Mouse (Mus musculus) cortical plate, adult 2 months (tissue): Measurements from ENCODE around the gene Gpatch1.

Experiments used
- CTCF ChIP-seq: fragments of 200-500 bp; IDR thresholded peaks from 2 replicates; pipeline ENCODE4 v1.5.1; 2011; ENCODE audit warnings: mild to moderate bottlenecking, control low read depth, low read length; ENCODE audit not compliant: insufficient read depth; ENCODE audit errors: extremely low read depth
- POLR2A ChIP-seq: fragments of 200-500 bp; IDR thresholded peaks from 2 replicates; pipeline ENCODE4 v1.6.1; 2011; ENCODE audit warnings: mild to moderate bottlenecking, low read length, control low read depth; ENCODE audit not compliant: insufficient read depth; ENCODE audit errors: extremely low read depth

DNA sequence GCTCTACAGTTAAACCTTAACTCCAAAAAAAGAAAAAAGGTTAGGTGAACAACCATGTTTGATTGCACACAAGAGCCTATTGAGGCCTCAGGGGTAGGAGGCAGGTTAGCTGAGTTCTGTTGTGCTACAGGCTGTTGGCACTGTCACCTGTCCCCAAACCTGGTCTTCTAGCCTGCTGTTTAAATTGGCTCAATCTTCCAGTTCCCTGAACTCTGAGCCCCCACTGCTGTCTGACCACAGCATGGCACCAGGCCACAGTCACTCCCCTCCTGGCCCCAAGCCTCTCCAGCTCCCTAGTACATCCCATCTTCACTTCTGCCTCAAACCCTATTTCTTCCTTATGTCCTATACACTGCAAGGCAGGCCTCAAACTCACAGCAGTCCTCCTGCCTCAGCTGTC lies 17.4 kb downstream of the Gpatch1 start:
- TF ChIP-seq CTCF (no peak), POLR2A (no peak)
